Mouse (Mus musculus) midbrain, embryonic 10.5 days (tissue): ENCODE results near the gene Slc29a3. TPM values are rescaled to one million over a fixed set of nuclear protein-coding genes. Genes with fewer than 3 reads are reported as not detected.
"Not testable (repeated sequence)": the region's sequence is repeated elsewhere in the genome, so short reads cannot be mapped to it uniquely, and the experiment has no call there.

Source experiments
- DNase-seq: peaks from one replicate; pipeline ENCODE4 v3.0.0-alpha.2; 2017; ENCODE audit warnings: low spot score
- H3K27ac ChIP-seq: fragments of 300-500 bp; sonication (generic); replicated peaks from 2 replicates; pipeline ENCODE4 v1.5.1; 2016; ENCODE audit warnings: mild to moderate bottlenecking
- H3K27me3 ChIP-seq: fragments of 300-500 bp; sonication (generic); 2 replicates; pipeline ENCODE4 v1.6.1; 2016; ENCODE audit warnings: low read depth, mild to moderate bottlenecking; ENCODE audit not compliant: poor library complexity, severe bottlenecking
- H3K36me3 ChIP-seq: fragments of 300-500 bp; sonication (generic); 2 replicates; pipeline ENCODE4 v1.6.1; 2016; ENCODE audit warnings: mild to moderate bottlenecking, moderate library complexity
- H3K4me1 ChIP-seq: fragments of 300-500 bp; sonication (generic); 2 replicates; pipeline ENCODE4 v1.6.1; 2016
- H3K4me3 ChIP-seq: fragments of 300-500 bp; sonication (generic); 2 replicates; pipeline ENCODE4 v1.5.1; 2016; ENCODE audit warnings: mild to moderate bottlenecking, moderate library complexity
- H3K9me3 ChIP-seq: fragments of 300-500 bp; sonication (generic); replicated peaks from 2 replicates; pipeline ENCODE4 v1.6.1; 2016; ENCODE audit warnings: mild to moderate bottlenecking
- WGBS: fragments of 180-500 bp; shearing (Covaris S2); methylation state at CpG from one replicate; pipeline ENCODE4 v1.1.7; 2016; 5-methylcytosine and 5-hydroxymethylcytosine counted together
- polyA plus RNA-seq: library from polyadenylated mRNA; unstranded; fragments of >200 nt; fragmentation: Nextera tagmentation; extraction: Ambion mirVana; gene quantifications from 2 replicates; pipeline ENCODE4 v1.2.1, GENCODE M21; 2016

Slc29a3 gene
- polyA plus RNA-seq, 1 experiment from 2014 or later: 8.4 TPM

- 68% methylated on average over 8 of the region's 8 CpGs for WGBS
- not testable (repeated sequence) for H3K27ac ChIP-seq, H3K27me3 ChIP-seq, H3K4me3 ChIP-seq, H3K4me1 ChIP-seq, DNase-seq
- Histone ChIP-seq H3K36me3 (peaks cover 36% of the 10 kb centered on the region), H3K9me3 (peaks cover 19% of the 10 kb centered on the region; the same call in 1 of the 2 replicates)
Measured at GRCm38 (mm10) chr10:60712299-60712698, 40.3 kb downstream of the Slc29a3 start.

- Histone ChIP-seq H3K4me3 (no peak overlapping the region), H3K9me3 (peaks cover 13% of the 10 kb centered on the region; the same call in 1 of the 2 replicates)
- 86% methylated on average over 5 of the region's 5 CpGs for WGBS
Measured at GRCm38 (mm10) chr10:60708837-60709236, 43.8 kb downstream of the Slc29a3 start.

GRCm38 (mm10) chr10:60706268-60706667, 46.3 kb downstream of the Slc29a3 start:
- DNase-seq: no peak
- Histone ChIP-seq H3K27me3 (no peaks in the 10 kb centered on the region), H3K9me3 (no peaks in the 10 kb centered on the region), H3K36me3 (no peaks in the 10 kb centered on the region), H3K4me3 (no peak overlapping the region), H3K27ac (no peak overlapping the region), H3K4me1 (no peaks in the 10 kb centered on the region)
- WGBS: 88% methylated on average over 4 of the region's 4 CpGs

More at GRCm38 (mm10) chr10:60708837-60709236, 43.8 kb downstream of the Slc29a3 start:
- H3K27ac ChIP-seq: no peak overlapping the region
- no peaks in the 10 kb centered on the region for H3K27me3 ChIP-seq
- no peaks in the 10 kb centered on the region for H3K4me1 ChIP-seq
- no peak for DNase-seq
- H3K36me3 ChIP-seq: peaks cover 10% of the 10 kb centered on the region

- 78% methylated on average over 2 of the region's 2 CpGs for WGBS
Measured at GRCm38 (mm10) chr10:60705134-60705533, 47.5 kb downstream of the Slc29a3 start.

GRCm38 (mm10) chr10:60697775-60698174, 54.8 kb downstream of the Slc29a3 start:
- Histone ChIP-seq H3K36me3 (no peaks in the 10 kb centered on the region), H3K4me1 (no peaks in the 10 kb centered on the region), H3K4me3 (no peak overlapping the region), H3K9me3 (no peaks in the 10 kb centered on the region), H3K27ac (no peak overlapping the region), H3K27me3 (peaks cover 17% of the 10 kb centered on the region)
- DNase-seq: no peak
- WGBS: 87% methylated on average over 6 of the region's 6 CpGs

More at GRCm38 (mm10) chr10:60705134-60705533, 47.5 kb downstream of the Slc29a3 start:
- DNase-seq: no peak
- H3K9me3 ChIP-seq: no peaks in the 10 kb centered on the region
- H3K27me3 ChIP-seq: no peaks in the 10 kb centered on the region; the same call in 1 of the 2 replicates
- no peak overlapping the region for H3K4me3 ChIP-seq
- H3K27ac ChIP-seq: no peak overlapping the region
- no peaks in the 10 kb centered on the region for H3K4me1 ChIP-seq
- no peaks in the 10 kb centered on the region for H3K36me3 ChIP-seq

- Histone ChIP-seq H3K4me1 (no peaks in the 10 kb centered on the region), H3K4me3 (no peak overlapping the region), H3K36me3 (no peaks in the 10 kb centered on the region), H3K9me3 (no peaks in the 10 kb centered on the region), H3K27ac (no peak overlapping the region), H3K27me3 (peaks cover 19% of the 10 kb centered on the region)
- WGBS: 18% methylated on average over 5 of the region's 5 CpGs
- peak; percentile 68 for DNase-seq
Measured at GRCm38 (mm10) chr10:60696975-60697374, 55.6 kb downstream of the Slc29a3 start.

- no peaks in the 10 kb centered on the region for H3K4me1 ChIP-seq
- peaks cover 25% of the 10 kb centered on the region for H3K27me3 ChIP-seq
- H3K4me3 ChIP-seq: no peak within 1 kb of the TSS
- DNase-seq: no peak
- H3K9me3 ChIP-seq: no peaks in the 10 kb centered on the region
- no peak within 1 kb of the TSS for H3K27ac ChIP-seq
- WGBS: 90% methylated on average over 6 of the region's 6 CpGs
- H3K36me3 ChIP-seq: no peaks in the 10 kb centered on the region
Measured at GRCm38 (mm10) chr10:60696390-60696789, 56.2 kb downstream of the Slc29a3 start, which contains the start of gene Cdh23. TSS of gene Cdh23 (minus strand) at chr10:60696490.

- H3K4me3 ChIP-seq: no peak overlapping the region
- H3K4me1 ChIP-seq: peaks cover 11% of the 10 kb centered on the region
- DNase-seq: no peak
- WGBS: 81% methylated on average over 20 of the region's 20 CpGs
- no peaks in the 10 kb centered on the region for H3K9me3 ChIP-seq
- peaks cover 50% of the 10 kb centered on the region for H3K27me3 ChIP-seq
- no peak overlapping the region for H3K27ac ChIP-seq
- H3K36me3 ChIP-seq: no peaks in the 10 kb centered on the region
Measured at GRCm38 (mm10) chr10:60691671-60692390, 60.8 kb downstream of the Slc29a3 start.

GRCm38 (mm10) chr10:60690960-60691359, 61.6 kb downstream of the Slc29a3 start:
- H3K27me3 ChIP-seq: peaks cover 59% of the 10 kb centered on the region
- H3K36me3 ChIP-seq: no peaks in the 10 kb centered on the region
- no peak for DNase-seq
- WGBS: 58% methylated on average over 6 of the region's 6 CpGs
- H3K9me3 ChIP-seq: no peaks in the 10 kb centered on the region
- H3K27ac ChIP-seq: no peak overlapping the region
- no peak overlapping the region for H3K4me3 ChIP-seq
- peaks cover 20% of the 10 kb centered on the region for H3K4me1 ChIP-seq

GRCm38 (mm10) chr10:60689396-60689795, 63.2 kb downstream of the Slc29a3 start:
- Histone ChIP-seq H3K27ac (no peak overlapping the region), H3K9me3 (no peaks in the 10 kb centered on the region), H3K4me1 (peaks cover 25% of the 10 kb centered on the region), H3K4me3 (no peak overlapping the region), H3K27me3 (peaks cover 74% of the 10 kb centered on the region), H3K36me3 (no peaks in the 10 kb centered on the region)
- no peak for DNase-seq
- WGBS: 73% methylated on average over 4 of the region's 4 CpGs

GRCm38 (mm10) chr10:60687011-60687776, 65.4 kb downstream of the Slc29a3 start:
- H3K4me1 ChIP-seq: peaks cover 25% of the 10 kb centered on the region
- H3K27me3 ChIP-seq: peaks cover 93% of the 10 kb centered on the region
- under 1% methylated on average over 76 of the region's 76 CpGs for WGBS
- no peak overlapping the region; the same call in 1 of the 2 replicates for H3K27ac ChIP-seq
- H3K9me3 ChIP-seq: no peaks in the 10 kb centered on the region
- DNase-seq: peak; percentile 60
- no peaks in the 10 kb centered on the region for H3K36me3 ChIP-seq
- peak overlapping the region; percentile 70 for H3K4me3 ChIP-seq

GRCm38 (mm10) chr10:60686641-60686975, 66.0 kb downstream of the Slc29a3 start:
- Histone ChIP-seq H3K36me3 (no peaks in the 10 kb centered on the region), H3K27me3 (peaks cover 87% of the 10 kb centered on the region), H3K27ac (no peak overlapping the region; the same call in 1 of the 2 replicates), H3K4me1 (peaks cover 25% of the 10 kb centered on the region), H3K4me3 (peak overlapping the region; percentile 70), H3K9me3 (no peaks in the 10 kb centered on the region)
- 0% methylated on average over 37 of the region's 37 CpGs for WGBS
- peak; percentile 53 for DNase-seq
